Mouse (Mus musculus): ENCODE measurements around the gene Scn3b. TPM values are rescaled to one million over a fixed set of nuclear protein-coding genes. Genes with fewer than 3 reads are reported as not detected.

The Scn3b gene
- 1 to 10 TPM in 1 of 2 experiments, under 1 TPM in 1; 0.64 to 2.4 TPM for total RNA-seq (2021)
- long read RNA-seq, experiment 1, full-length matches to known transcripts = 1 of 1 reads
- long read RNA-seq, experiment 1, partial matches to known transcripts = 0 of 1 reads
- long read RNA-seq, experiment 1, other reads (novel, unspliced or antisense) = 0 of 1 reads
- long read RNA-seq, experiment 2 = 0 reads

- TF ChIP-seq CTCF (IDR thresholded peaks at IDR 0.05) = no peak
- peak; percentile 71 for DNase-seq
- intact Hi-C loops (cut with DNase I) = loop anchor here (5.0 kb wide), 1 partner anchor 58 kb away; no protein-coding TSS in a partner anchor
- H3K4me3 ChIP-seq = peak within 1 kb of the TSS; percentile 70
- H3K27ac ChIP-seq = peak within 1 kb of the TSS; percentile 68
Measured at GRCm38 (mm10) chr9:40269103-40269861, at the start of gene Scn3b. TSS of gene Scn3b (plus strand) at chr9:40269217.

GRCm38 (mm10) chr9:40224289-40224688, 44.7 kb upstream of the Scn3b start:
- Histone ChIP-seq H3K27ac (no peak overlapping the region), H3K4me3 (no peak overlapping the region)
- intact Hi-C loops (cut with DNase I) = loop anchor here (10.0 kb wide), 1 partner anchor 171 kb away; no protein-coding TSS in a partner anchor
- peak; percentile 61 for TF ChIP-seq CTCF (IDR thresholded peaks at IDR 0.05)
- no peak for DNase-seq

- intact Hi-C loops (cut with DNase I) = loop anchor here (10.0 kb wide), 1 partner anchor 167 kb away; no protein-coding TSS in a partner anchor
- peak; percentile 51 for DNase-seq
- H3K4me3 ChIP-seq = no peak overlapping the region
- H3K27ac ChIP-seq = no peak overlapping the region
- TF ChIP-seq CTCF (IDR thresholded peaks at IDR 0.05) = peak; percentile 79
Measured at GRCm38 (mm10) chr9:40227874-40228789, 40.9 kb upstream of the Scn3b start.

- no peak for TF ChIP-seq CTCF (IDR thresholded peaks at IDR 0.05)
- intact Hi-C loops (cut with DNase I) = loop anchor here (10.0 kb wide), 1 partner anchor 166 kb away; no protein-coding TSS in a partner anchor
- no peak for DNase-seq
- Histone ChIP-seq H3K27ac (no peak overlapping the region), H3K4me3 (no peak overlapping the region)
Measured at GRCm38 (mm10) chr9:40228804-40229331, 40.1 kb upstream of the Scn3b start.

- intact Hi-C loops (cut with DNase I) = loop anchor here (10.0 kb wide), 1 partner anchor 165 kb away; no protein-coding TSS in a partner anchor
- Histone ChIP-seq H3K4me3 (no peak overlapping the region), H3K27ac (no peak overlapping the region)
- no peak for TF ChIP-seq CTCF (IDR thresholded peaks at IDR 0.05)
- DNase-seq = no peak
Measured at GRCm38 (mm10) chr9:40229479-40229878, 39.5 kb upstream of the Scn3b start.

GRCm38 (mm10) chr9:40231019-40231418, 38.0 kb upstream of the Scn3b start:
- intact Hi-C loops (cut with DNase I) = no loop called here
- Histone ChIP-seq H3K4me3 (no peak overlapping the region), H3K27ac (no peak overlapping the region)
- DNase-seq = no peak
- TF ChIP-seq CTCF (IDR thresholded peaks at IDR 0.05) = no peak

- Histone ChIP-seq H3K27ac (no peak overlapping the region), H3K4me3 (no peak overlapping the region)
- DNase-seq = no peak
- no peak for TF ChIP-seq CTCF (IDR thresholded peaks at IDR 0.05)
- intact Hi-C loops (cut with DNase I) = no loop called here
Measured at GRCm38 (mm10) chr9:40234233-40235072, 34.6 kb upstream of the Scn3b start.

- no peak overlapping the region for H3K27ac ChIP-seq
- intact Hi-C loops (cut with DNase I) = no loop called here
- H3K4me3 ChIP-seq = no peak overlapping the region
- no peak for TF ChIP-seq CTCF (IDR thresholded peaks at IDR 0.05)
- no peak for DNase-seq
Measured at GRCm38 (mm10) chr9:40235220-40235619, 33.8 kb upstream of the Scn3b start.

GRCm38 (mm10) chr9:40239749-40240148, 29.3 kb upstream of the Scn3b start:
- TF ChIP-seq CTCF (IDR thresholded peaks at IDR 0.05) = no peak
- intact Hi-C loops (cut with DNase I) = no loop called here
- H3K4me3 ChIP-seq = no peak overlapping the region

GRCm38 (mm10) chr9:40240311-40240710, 28.7 kb upstream of the Scn3b start:
- no peak for DNase-seq
- TF ChIP-seq CTCF (IDR thresholded peaks at IDR 0.05) = no peak
- intact Hi-C loops (cut with DNase I) = no loop called here
- no peak overlapping the region for H3K27ac ChIP-seq
- H3K4me3 ChIP-seq = no peak overlapping the region

More at GRCm38 (mm10) chr9:40239749-40240148, 29.3 kb upstream of the Scn3b start:
- no peak for DNase-seq
- no peak overlapping the region for H3K27ac ChIP-seq

GRCm38 (mm10) chr9:40241223-40241801, 27.7 kb upstream of the Scn3b start:
- TF ChIP-seq CTCF (IDR thresholded peaks at IDR 0.05) = no peak
- DNase-seq = peak; percentile 55

More at GRCm38 (mm10) chr9:40241223-40241801, 27.7 kb upstream of the Scn3b start:
- H3K4me3 ChIP-seq = peak overlapping the region; percentile 74
- H3K27ac ChIP-seq = peak overlapping the region; percentile 79
- intact Hi-C loops (cut with DNase I) = no loop called here

Measured in gastrocnemius, adult 2 months (tissue).